Mouse (Mus musculus): ENCODE results near the gene Dagla. TPM values are rescaled to one million over a fixed set of nuclear protein-coding genes. Genes with fewer than 3 reads are reported as not detected.

Gene Dagla
- total RNA-seq, 2 experiments from 2014 or later, result 121 to 142 TPM

DNA sequence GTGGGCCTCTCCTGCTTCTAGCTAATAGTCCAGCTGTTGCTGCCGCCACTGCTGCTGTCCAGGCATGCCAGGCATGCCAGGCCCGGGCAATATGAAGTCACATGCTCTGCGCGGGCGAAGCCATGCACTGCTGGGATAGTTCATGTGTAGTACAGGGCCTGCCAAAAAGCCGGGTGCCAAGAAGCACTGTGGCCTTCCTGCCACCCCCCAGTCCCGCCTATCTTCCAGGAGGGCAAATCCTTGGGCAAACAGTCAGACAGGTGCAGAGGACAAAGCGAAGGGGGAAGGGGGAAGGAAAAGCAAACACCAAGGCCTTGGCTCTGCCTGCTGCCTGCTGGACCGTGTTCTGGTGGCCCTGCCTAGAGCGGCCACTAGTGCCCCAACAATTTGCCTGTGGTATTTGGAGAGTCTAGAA is 18.2 kb downstream of the Dagla start:
- no peak for DNase-seq (ENCODE audit: extremely low spot score in 1 of 2, low spot score in 1 of 2)

GRCm38 (mm10) chr19:10280771-10281540 is 23.7 kb downstream of the Dagla start:
- no peak for DNase-seq (ENCODE audit: extremely low spot score in 1 of 2, low spot score in 1 of 2)

GRCm38 (mm10) chr19:10279668-10280067 is 25.0 kb downstream of the Dagla start:
- DNase-seq (ENCODE audit: extremely low spot score in 1 of 2, low spot score in 1 of 2), result no peak

GRCm38 (mm10) chr19:10278669-10279324 is 25.9 kb downstream of the Dagla start:
- DNase-seq (ENCODE audit: extremely low spot score in 1 of 2, low spot score in 1 of 2), result no peak

GRCm38 (mm10) chr19:10277759-10278158 is 26.9 kb downstream of the Dagla start:
- DNase-seq (ENCODE audit: extremely low spot score in 1 of 2, low spot score in 1 of 2), result no peak

DNA sequence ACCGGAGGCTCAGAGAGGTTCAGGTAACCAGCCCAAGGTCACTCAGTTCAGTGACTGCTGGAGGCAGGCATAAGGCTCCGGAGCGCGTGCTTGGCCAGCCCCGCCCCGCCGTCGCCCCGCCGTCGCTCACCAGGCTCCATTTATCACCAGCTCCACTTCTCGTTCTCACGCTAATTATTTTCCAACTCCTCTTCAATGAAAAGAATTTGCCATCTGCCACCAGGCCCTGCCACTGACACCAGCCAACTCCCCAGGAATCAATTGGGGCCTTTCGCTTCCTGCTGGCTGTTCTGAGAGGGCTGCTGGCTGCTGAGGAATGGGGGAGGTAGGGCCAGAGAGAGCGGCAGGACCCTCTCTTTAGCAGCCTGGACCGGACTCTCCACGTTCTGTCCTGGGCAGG is 27.3 kb downstream of the Dagla start:
- DNase-seq (ENCODE audit: extremely low spot score in 1 of 2, low spot score in 1 of 2), result peak in 1 of 2 experiments; percentile 43

GRCm38 (mm10) chr19:10276483-10277144 is 28.1 kb downstream of the Dagla start:
- peak; percentile 46 to 54 for DNase-seq (ENCODE audit: extremely low spot score in 1 of 2, low spot score in 1 of 2)

DNA sequence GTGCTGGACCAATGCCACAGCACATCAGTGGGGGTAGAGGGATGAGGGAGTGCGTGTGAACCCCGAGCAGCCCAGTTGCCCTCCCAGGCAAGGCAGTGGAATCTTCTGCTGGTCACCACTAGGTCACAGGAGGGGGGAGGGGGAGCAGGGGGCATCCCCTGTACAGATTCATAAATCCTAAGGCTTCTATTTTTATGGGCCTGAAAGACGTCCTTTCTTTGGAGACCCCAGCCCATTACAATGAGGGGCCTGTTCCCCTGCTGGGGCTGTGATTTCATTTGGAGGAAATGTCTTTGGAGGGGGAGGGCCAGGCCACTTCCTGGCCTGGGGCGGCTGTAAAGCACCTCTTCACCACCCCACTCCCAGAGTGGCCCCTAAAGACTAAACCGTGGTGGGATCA is 30.6 kb downstream of the Dagla start:
- DNase-seq (ENCODE audit: extremely low spot score in 1 of 2, low spot score in 1 of 2), result no peak

- no peak for DNase-seq (ENCODE audit: extremely low spot score in 1 of 2, low spot score in 1 of 2)
These were observed 31.9 kb downstream of the Dagla start for GRCm38 (mm10) chr19:10272746-10273145.

DNA sequence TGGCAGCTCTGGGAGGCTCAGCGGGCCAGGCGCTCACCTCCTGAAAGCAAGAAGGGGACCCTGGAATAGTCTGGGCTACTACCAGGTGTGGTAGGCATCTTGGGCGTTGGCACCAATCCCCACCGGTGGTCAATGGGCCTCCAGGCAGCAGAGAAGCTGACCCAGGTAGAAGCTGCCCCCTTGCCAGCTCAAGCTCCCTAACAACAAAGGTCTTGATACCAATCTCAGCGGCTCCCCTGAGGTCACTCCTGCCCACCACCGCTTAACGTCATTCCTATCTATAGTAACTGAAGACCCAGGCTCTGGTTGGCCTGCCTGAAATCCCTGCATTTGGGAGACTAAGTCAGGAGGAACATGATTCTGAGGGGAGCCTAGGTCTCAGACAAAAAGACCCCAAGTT is 33.1 kb downstream of the Dagla start:
- no peak for DNase-seq (ENCODE audit: extremely low spot score in 1 of 2, low spot score in 1 of 2)

DNA sequence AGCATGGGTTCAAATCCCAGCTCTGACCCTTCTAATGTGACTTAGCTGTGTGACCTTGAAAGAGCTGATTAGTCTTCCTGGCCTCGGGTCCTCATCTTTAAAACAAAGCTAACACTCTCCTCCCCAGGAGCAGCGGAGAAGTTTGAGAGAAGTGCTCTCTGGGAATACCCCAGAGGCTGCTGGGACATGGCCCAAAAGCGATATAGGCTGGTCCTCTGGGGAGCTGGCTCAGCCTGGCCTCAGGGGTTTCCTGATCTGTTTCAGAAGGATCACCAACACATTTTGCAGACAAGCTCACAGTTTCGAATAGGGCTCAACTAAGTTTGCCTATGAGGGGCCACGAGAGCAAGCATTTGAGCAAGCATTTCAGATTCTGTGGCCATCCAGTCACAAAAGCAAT is 34.3 kb downstream of the Dagla start:
- DNase-seq (ENCODE audit: extremely low spot score in 1 of 2, low spot score in 1 of 2), result no peak

GRCm38 (mm10) chr19:10268851-10269250 is 35.8 kb downstream of the Dagla start:
- DNase-seq (ENCODE audit: extremely low spot score in 1 of 2, low spot score in 1 of 2), result no peak

- no peak for DNase-seq (ENCODE audit: extremely low spot score in 1 of 2, low spot score in 1 of 2)
These were observed 36.7 kb downstream of the Dagla start for GRCm38 (mm10) chr19:10267953-10268352.

GRCm38 (mm10) chr19:10267057-10267456 is 37.6 kb downstream of the Dagla start:
- DNase-seq (ENCODE audit: extremely low spot score in 1 of 2, low spot score in 1 of 2), result no peak

GRCm38 (mm10) chr19:10266196-10266850 is 38.4 kb downstream of the Dagla start:
- DNase-seq (ENCODE audit: extremely low spot score in 1 of 2, low spot score in 1 of 2), result peak; percentile 52 to 76

DNA sequence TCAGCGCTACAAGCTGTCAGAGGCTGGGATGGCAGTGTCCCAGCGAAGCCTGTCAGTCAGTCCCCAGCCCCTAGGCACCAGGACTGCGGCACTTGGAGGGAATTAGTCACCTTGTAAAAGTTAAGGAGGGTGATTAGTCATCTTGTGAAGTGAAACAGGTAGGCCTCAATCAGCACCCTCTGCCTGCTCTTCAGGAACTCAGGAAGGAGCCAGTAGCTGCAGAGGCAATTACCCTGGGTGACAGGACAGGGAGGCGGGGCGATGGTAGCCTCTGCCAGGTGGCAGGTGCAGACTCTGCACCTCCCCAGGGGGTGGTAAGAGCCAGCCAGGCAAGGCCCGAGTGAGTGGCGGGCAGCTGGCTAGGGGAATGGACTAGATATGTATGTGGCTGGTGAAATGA is 43.3 kb downstream of the Dagla start:
- DNase-seq (ENCODE audit: extremely low spot score in 1 of 2, low spot score in 1 of 2), result no peak

- peak; percentile 81 to 95 for DNase-seq (ENCODE audit: extremely low spot score in 1 of 2, low spot score in 1 of 2)
These were observed 46.2 kb downstream of the Dagla start for GRCm38 (mm10) chr19:10258279-10259011.

- DNase-seq (ENCODE audit: extremely low spot score in 1 of 2, low spot score in 1 of 2), result no peak
These were observed 56.5 kb downstream of the Dagla start for GRCm38 (mm10) chr19:10248128-10248527.

DNA sequence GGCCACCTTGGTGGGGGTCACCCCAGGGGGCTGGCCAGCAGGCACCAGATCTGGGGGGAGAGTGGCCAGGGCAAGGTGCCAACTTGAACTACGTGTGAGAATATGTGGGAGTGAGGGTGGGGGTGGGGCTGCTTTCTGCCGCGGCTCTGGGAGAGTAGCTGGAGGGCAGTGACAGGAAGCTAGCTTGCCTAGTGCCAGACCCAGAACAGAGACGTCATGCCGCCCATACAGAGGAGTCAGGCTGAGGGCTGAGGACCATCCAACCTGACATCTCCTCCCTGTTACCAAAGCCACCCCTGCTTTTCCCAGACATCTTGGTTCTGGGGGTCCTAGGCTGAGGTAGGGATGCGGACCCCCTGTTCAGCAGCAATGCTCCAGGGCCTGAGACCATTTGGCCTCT is 57.5 kb downstream of the Dagla start:
- no peak for DNase-seq (ENCODE audit: extremely low spot score in 1 of 2, low spot score in 1 of 2)

DNA sequence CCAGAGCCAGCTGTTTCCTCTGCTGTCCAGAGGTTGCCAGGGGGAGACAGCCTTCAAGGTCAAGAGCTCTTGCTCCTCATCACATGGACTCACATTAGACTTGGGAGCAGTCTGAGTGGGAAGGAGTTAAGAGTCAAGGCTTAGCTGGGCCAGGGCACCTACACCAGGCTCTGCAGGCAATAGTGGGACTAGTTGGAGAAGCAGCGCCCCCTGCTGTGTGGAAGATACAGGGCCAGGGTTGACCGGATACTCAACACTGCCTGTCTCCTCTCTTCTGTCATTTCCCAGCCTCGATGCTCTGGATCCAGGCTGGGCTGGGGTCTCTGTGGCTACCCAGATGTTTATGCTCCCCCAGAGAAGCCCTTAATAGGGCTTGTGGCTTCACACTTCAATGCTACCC is 60.5 kb downstream of the Dagla start:
- DNase-seq (ENCODE audit: extremely low spot score in 1 of 2, low spot score in 1 of 2), result peak; percentile 53 to 78

Measured in layer of hippocampus, postnatal 25 days (tissue).